Mouse (Mus musculus): ENCODE measurements around the gene Ccrl2. TPM values are rescaled to one million over a fixed set of nuclear protein-coding genes. Genes with fewer than 3 reads are reported as not detected.

Ccrl2 gene
- polyA plus RNA-seq, 1 experiment = 0.78 TPM

GRCm38 (mm10) chr9:111067052-111067451 is 9.7 kb upstream of the Ccrl2 start:
- Histone ChIP-seq H3K4me1 (ENCODE audit: control insufficient read depth, insufficient read depth, low read length) (peaks cover 3% of the 10 kb centered on the region; the same call in 1 of the 2 replicates), H3K4me3 (ENCODE audit: control insufficient read depth, low read depth, low read length) (no peak overlapping the region), H3K36me3 (ENCODE audit: control insufficient read depth, insufficient read depth, low read length) (no peaks in the 10 kb centered on the region), H3K27me3 (ENCODE audit: control insufficient read depth, insufficient read depth, low read length) (no peaks in the 10 kb centered on the region), H3K27ac (ENCODE audit: control insufficient read depth, insufficient read depth, low read depth, low read length) (no peak overlapping the region)
- TF ChIP-seq POLR2A (IDR thresholded peaks at IDR 0.05; ENCODE audit: control insufficient read depth, low read depth, low read length) (no peak), CTCF (IDR thresholded peaks at IDR 0.05; ENCODE audit: control insufficient read depth, insufficient read depth, insufficient replicate concordance, low read depth, low read length) (no peak)

- TF ChIP-seq POLR2A (IDR thresholded peaks at IDR 0.05; ENCODE audit: control insufficient read depth, low read depth, low read length) (no peak), CTCF (IDR thresholded peaks at IDR 0.05; ENCODE audit: control insufficient read depth, insufficient read depth, insufficient replicate concordance, low read depth, low read length) (no peak)
- no peak overlapping the region for H3K4me3 ChIP-seq (ENCODE audit: control insufficient read depth, low read depth, low read length)
- H3K27ac ChIP-seq (ENCODE audit: control insufficient read depth, insufficient read depth, low read depth, low read length) = no peak overlapping the region
- H3K36me3 ChIP-seq (ENCODE audit: control insufficient read depth, insufficient read depth, low read length) = no peaks in the 10 kb centered on the region
- H3K4me1 ChIP-seq (ENCODE audit: control insufficient read depth, insufficient read depth, low read length) = no peaks in the 10 kb centered on the region
- no peaks in the 10 kb centered on the region for H3K27me3 ChIP-seq (ENCODE audit: control insufficient read depth, insufficient read depth, low read length)
Observed at GRCm38 (mm10) chr9:111062840-111063239, 5.5 kb upstream of the Ccrl2 start.

GRCm38 (mm10) chr9:111058943-111059556 is 1.7 kb upstream of the Ccrl2 start:
- H3K36me3 ChIP-seq (ENCODE audit: control insufficient read depth, insufficient read depth, low read length) = no peaks in the 10 kb centered on the region
- peaks cover 21% of the 10 kb centered on the region for H3K4me1 ChIP-seq (ENCODE audit: control insufficient read depth, insufficient read depth, low read length)
- H3K27ac ChIP-seq (ENCODE audit: control insufficient read depth, insufficient read depth, low read depth, low read length) = no peak overlapping the region
- H3K27me3 ChIP-seq (ENCODE audit: control insufficient read depth, insufficient read depth, low read length) = no peaks in the 10 kb centered on the region; the same call in 1 of the 2 replicates
- TF ChIP-seq POLR2A (IDR thresholded peaks at IDR 0.05; ENCODE audit: control insufficient read depth, low read depth, low read length) (no peak), CTCF (IDR thresholded peaks at IDR 0.05; ENCODE audit: control insufficient read depth, insufficient read depth, insufficient replicate concordance, low read depth, low read length) (no peak)
- no peak overlapping the region for H3K4me3 ChIP-seq (ENCODE audit: control insufficient read depth, low read depth, low read length)

- H3K27ac ChIP-seq (ENCODE audit: control insufficient read depth, insufficient read depth, low read depth, low read length) = no peak overlapping the region
- no peaks in the 10 kb centered on the region; the same call in 1 of the 2 replicates for H3K27me3 ChIP-seq (ENCODE audit: control insufficient read depth, insufficient read depth, low read length)
- no peak overlapping the region for H3K4me3 ChIP-seq (ENCODE audit: control insufficient read depth, low read depth, low read length)
- peaks cover 21% of the 10 kb centered on the region for H3K4me1 ChIP-seq (ENCODE audit: control insufficient read depth, insufficient read depth, low read length)
- no peak for TF ChIP-seq CTCF (IDR thresholded peaks at IDR 0.05; ENCODE audit: control insufficient read depth, insufficient read depth, insufficient replicate concordance, low read depth, low read length)
- TF ChIP-seq POLR2A (IDR thresholded peaks at IDR 0.05; ENCODE audit: control insufficient read depth, low read depth, low read length) = no peak
- H3K36me3 ChIP-seq (ENCODE audit: control insufficient read depth, insufficient read depth, low read length) = no peaks in the 10 kb centered on the region
Observed at GRCm38 (mm10) chr9:111057544-111058370, 438 bp upstream of the Ccrl2 start.

GRCm38 (mm10) chr9:111056519-111056797 is 861 bp downstream of the Ccrl2 start:
- TF ChIP-seq CTCF (IDR thresholded peaks at IDR 0.05; ENCODE audit: control insufficient read depth, insufficient read depth, insufficient replicate concordance, low read depth, low read length) (no peak), POLR2A (IDR thresholded peaks at IDR 0.05; ENCODE audit: control insufficient read depth, low read depth, low read length) (no peak)

GRCm38 (mm10) chr9:111055800-111056518 is 1.4 kb downstream of the Ccrl2 start:
- Histone ChIP-seq H3K36me3 (ENCODE audit: control insufficient read depth, insufficient read depth, low read length) (no peaks in the 10 kb centered on the region), H3K4me3 (ENCODE audit: control insufficient read depth, low read depth, low read length) (peak overlapping the region; percentile 60), H3K4me1 (ENCODE audit: control insufficient read depth, insufficient read depth, low read length) (peaks cover 21% of the 10 kb centered on the region), H3K27ac (ENCODE audit: control insufficient read depth, insufficient read depth, low read depth, low read length) (no peak overlapping the region), H3K27me3 (ENCODE audit: control insufficient read depth, insufficient read depth, low read length) (no peaks in the 10 kb centered on the region; the same call in 1 of the 2 replicates)
- no peak for TF ChIP-seq POLR2A (IDR thresholded peaks at IDR 0.05; ENCODE audit: control insufficient read depth, low read depth, low read length)
- TF ChIP-seq CTCF (IDR thresholded peaks at IDR 0.05; ENCODE audit: control insufficient read depth, insufficient read depth, insufficient replicate concordance, low read depth, low read length) = no peak

More at GRCm38 (mm10) chr9:111056519-111056797, 861 bp downstream of the Ccrl2 start:
- H3K36me3 ChIP-seq (ENCODE audit: control insufficient read depth, insufficient read depth, low read length) = no peaks in the 10 kb centered on the region
- H3K4me3 ChIP-seq (ENCODE audit: control insufficient read depth, low read depth, low read length) = peak overlapping the region; percentile 60
- H3K4me1 ChIP-seq (ENCODE audit: control insufficient read depth, insufficient read depth, low read length) = peaks cover 21% of the 10 kb centered on the region
- no peaks in the 10 kb centered on the region; the same call in 1 of the 2 replicates for H3K27me3 ChIP-seq (ENCODE audit: control insufficient read depth, insufficient read depth, low read length)
- H3K27ac ChIP-seq (ENCODE audit: control insufficient read depth, insufficient read depth, low read depth, low read length) = 0 out of 2 replicates have a peak overlapping the region, but pooled peaks have one; percentile 26

GRCm38 (mm10) chr9:111054923-111055322 is 2.4 kb downstream of the Ccrl2 start:
- no peaks in the 10 kb centered on the region for H3K36me3 ChIP-seq (ENCODE audit: control insufficient read depth, insufficient read depth, low read length)
- H3K4me3 ChIP-seq (ENCODE audit: control insufficient read depth, low read depth, low read length) = no peak overlapping the region
- no peaks in the 10 kb centered on the region; the same call in 1 of the 2 replicates for H3K27me3 ChIP-seq (ENCODE audit: control insufficient read depth, insufficient read depth, low read length)
- H3K4me1 ChIP-seq (ENCODE audit: control insufficient read depth, insufficient read depth, low read length) = peaks cover 21% of the 10 kb centered on the region
- no peak for TF ChIP-seq POLR2A (IDR thresholded peaks at IDR 0.05; ENCODE audit: control insufficient read depth, low read depth, low read length)
- no peak for TF ChIP-seq CTCF (IDR thresholded peaks at IDR 0.05; ENCODE audit: control insufficient read depth, insufficient read depth, insufficient replicate concordance, low read depth, low read length)
- H3K27ac ChIP-seq (ENCODE audit: control insufficient read depth, insufficient read depth, low read depth, low read length) = no peak overlapping the region
